Mouse (Mus musculus): ENCODE results near the gene Olfr458. TPM values are rescaled to one million over a fixed set of nuclear protein-coding genes. Genes with fewer than 3 reads are reported as not detected.

Gene Olfr458
- total RNA-seq, 4 experiments from 2014 or later = not detected

Other genes starting within 250 kb of the Olfr458 start
- gene Tas2r144, start 249.9 kb downstream of the Olfr458 start, total RNA-seq (2022) = not detected
- gene Gstk1, start 219.3 kb downstream of the Olfr458 start, total RNA-seq (2022) = 10 to 100 TPM; 11.3 to 13.8 (median 11.7) TPM
- not detected for gene Tmem139, start 203.2 kb downstream of the Olfr458 start, total RNA-seq (2022)
- 10 to 100 TPM; 20.7 to 22.6 (median 22.0) TPM for gene Casp2, start 200.2 kb downstream of the Olfr458 start, total RNA-seq (2022)
- gene Clcn1, start 178.5 kb downstream of the Olfr458 start, total RNA-seq (2022) = 1 to 10 TPM; 4.3 to 4.8 (median 4.4) TPM
- 100 to 1,000 TPM; 112 to 128 (median 121) TPM for gene Fam131b, start 140.6 kb downstream of the Olfr458 start, total RNA-seq (2022)
- 10 to 100 TPM; 42.1 to 50.3 (median 47.5) TPM for gene Zyx, start 115.6 kb downstream of the Olfr458 start, total RNA-seq (2022)
- under 1 TPM in 3 of 4 experiments, not detected in 1; 0.23 to 0.68 (median 0.28) TPM for gene Epha1, start 91.9 kb downstream of the Olfr458 start, total RNA-seq (2022)
- not detected for gene Tas2r143, start 65.0 kb downstream of the Olfr458 start, total RNA-seq (2022)
- gene Tas2r135, start 59.8 kb downstream of the Olfr458 start, total RNA-seq (2022) = not detected
- gene Tas2r126, start 30.7 kb downstream of the Olfr458 start, total RNA-seq (2022) = not detected
- gene Olfr457, start 11.1 kb upstream of the Olfr458 start, total RNA-seq (2022) = not detected
- not detected for gene Olfr456, start 22.0 kb upstream of the Olfr458 start, total RNA-seq (2022)
- gene Olfr455, start 82.4 kb upstream of the Olfr458 start, total RNA-seq (2022) = not detected
- not detected for gene Tcaf3, start 132.5 kb upstream of the Olfr458 start, total RNA-seq (2022)
- gene Tcaf2, start 180.1 kb upstream of the Olfr458 start, total RNA-seq (2022) = under 1 TPM; 0.40 to 0.91 (median 0.58) TPM
- gene Tcaf1, start 244.9 kb upstream of the Olfr458 start, total RNA-seq (2022) = 100 to 1,000 TPM; 212 to 230 (median 223) TPM

Measured in left cerebral cortex, adult 8-10 months (tissue).